Mouse (Mus musculus): ENCODE measurements around the gene Capn10. TPM values are rescaled to one million over a fixed set of nuclear protein-coding genes. Genes with fewer than 3 reads are reported as not detected.

The Capn10 gene
- polyA plus RNA-seq, 1 experiment from 2014 or later = 37.7 TPM

GRCm38 (mm10) chr1:92909068-92909467, 25.1 kb upstream of the Capn10 start:
- 59% methylated on average over 4 of the region's 4 CpGs for WGBS
- no peak overlapping the region for H3K27ac ChIP-seq (replicated peaks)
- no peaks in the 10 kb centered on the region for H3K9me3 ChIP-seq
- no peak overlapping the region for H3K4me3 ChIP-seq
- H3K36me3 ChIP-seq (replicated peaks) = peaks cover 10% of the 10 kb centered on the region
- peaks cover 51% of the 10 kb centered on the region for H3K4me1 ChIP-seq
- DNase-seq (ENCODE audit: low spot score) = peak; percentile 40
- peaks cover 23% of the 10 kb centered on the region for H3K27me3 ChIP-seq (replicated peaks; ENCODE audit: low read depth, poor library complexity, severe bottlenecking)

DNA sequence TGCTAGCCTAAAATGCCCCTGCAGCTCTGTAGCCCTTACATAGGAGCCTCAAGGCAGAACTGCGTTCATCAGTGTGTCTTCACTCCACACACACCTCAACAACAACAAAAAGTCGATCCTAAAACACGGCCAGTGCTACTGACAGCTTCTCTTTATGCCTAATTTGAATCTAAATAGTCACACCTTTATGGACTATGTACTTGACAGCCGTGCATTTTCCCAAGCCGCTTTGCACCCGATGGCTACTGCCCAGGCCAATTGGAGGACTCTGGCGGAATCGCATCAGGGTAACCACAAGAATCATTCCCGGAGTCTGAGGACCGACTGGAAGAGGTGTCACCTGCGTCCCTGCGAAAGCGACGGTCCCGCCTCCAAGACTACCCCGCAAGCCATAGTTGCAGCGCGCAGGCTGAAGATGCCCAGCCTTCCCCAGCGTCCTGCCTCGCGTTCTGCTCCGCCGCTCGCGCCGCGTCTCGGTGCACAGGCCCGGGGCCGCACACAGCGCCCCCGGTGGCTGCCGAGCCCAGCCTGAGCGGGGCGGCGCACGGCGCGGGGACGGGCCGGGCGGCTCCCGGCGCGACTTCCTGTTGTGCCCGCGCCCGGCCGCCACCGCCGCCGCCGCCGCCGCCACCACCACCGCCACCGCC, 23.8 kb upstream of the Capn10 start, which contains the start of gene Rnpepl1:
Gene Rnpepl1, plus strand, starts transcription at position 545 of the 647 bp plus-strand sequence.
- peak; percentile 84 for DNase-seq (ENCODE audit: low spot score)
- under 1% methylated on average over 57 of the region's 57 CpGs for WGBS
- no peaks in the 10 kb centered on the region for H3K9me3 ChIP-seq
- H3K27me3 ChIP-seq (replicated peaks; ENCODE audit: low read depth, poor library complexity, severe bottlenecking) = peaks cover 23% of the 10 kb centered on the region
- H3K36me3 ChIP-seq (replicated peaks) = peaks cover 21% of the 10 kb centered on the region
- peak within 1 kb of the TSS; percentile 74 for H3K4me3 ChIP-seq
- peaks cover 51% of the 10 kb centered on the region for H3K4me1 ChIP-seq
- H3K27ac ChIP-seq (replicated peaks) = peak within 1 kb of the TSS; percentile 90

DNA sequence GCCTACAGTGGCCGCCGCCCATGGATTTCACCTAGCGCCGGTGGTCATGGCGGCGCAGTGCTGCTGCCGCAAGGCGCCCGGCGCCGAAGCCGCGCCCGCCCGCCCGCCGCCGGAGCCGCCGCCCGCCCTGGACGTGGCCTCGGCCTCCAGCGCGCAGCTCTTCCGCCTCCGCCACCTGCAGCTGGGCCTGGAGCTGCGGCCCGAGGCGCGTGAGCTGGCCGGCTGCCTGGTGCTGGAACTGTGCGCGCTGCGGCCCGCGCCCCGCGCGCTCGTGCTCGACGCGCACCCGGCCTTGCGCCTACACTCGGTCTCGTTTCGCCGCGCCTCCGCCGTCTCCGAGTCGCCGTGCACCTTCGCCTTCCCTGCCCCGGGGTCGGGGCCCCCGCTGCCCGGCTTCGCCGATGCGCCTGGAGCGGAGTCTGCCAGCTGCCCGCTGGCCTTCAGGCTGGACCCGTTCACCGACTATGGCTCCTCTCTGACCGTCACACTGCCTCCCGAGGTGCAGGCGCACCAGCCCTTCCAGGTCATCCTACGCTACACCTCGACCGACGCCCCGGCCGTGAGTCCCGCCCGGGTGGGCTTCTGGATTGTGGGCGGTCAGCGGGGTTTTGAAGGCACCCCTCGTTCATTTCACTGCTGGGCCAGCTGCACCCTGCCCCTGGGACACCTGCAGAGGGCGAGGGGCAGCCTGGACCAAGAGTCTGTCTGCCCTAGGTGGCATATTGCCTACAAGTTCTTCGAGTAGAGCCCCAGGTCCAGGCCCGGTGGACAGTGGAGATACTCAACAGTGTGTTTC, 23.1 kb upstream of the Capn10 start:
- H3K36me3 ChIP-seq (replicated peaks) = peaks cover 28% of the 10 kb centered on the region
- peaks cover 23% of the 10 kb centered on the region for H3K27me3 ChIP-seq (replicated peaks; ENCODE audit: low read depth, poor library complexity, severe bottlenecking)
- peak; percentile 69 for DNase-seq (ENCODE audit: low spot score)
- no peaks in the 10 kb centered on the region for H3K9me3 ChIP-seq
- peak overlapping the region; percentile 90 for H3K27ac ChIP-seq (replicated peaks)
- peaks cover 50% of the 10 kb centered on the region for H3K4me1 ChIP-seq
- H3K4me3 ChIP-seq = peak overlapping the region; percentile 74
- under 1% methylated on average over 85 of the region's 85 CpGs for WGBS

GRCm38 (mm10) chr1:92911721-92912138, 22.4 kb upstream of the Capn10 start:
- Histone ChIP-seq H3K4me3 (peak overlapping the region; percentile 74), H3K9me3 (no peaks in the 10 kb centered on the region), H3K27ac (replicated peaks) (peak overlapping the region; percentile 90; the same call in 1 of the 2 replicates), H3K36me3 (replicated peaks) (peaks cover 34% of the 10 kb centered on the region), H3K27me3 (replicated peaks; ENCODE audit: low read depth, poor library complexity, severe bottlenecking) (peaks cover 23% of the 10 kb centered on the region), H3K4me1 (peaks cover 44% of the 10 kb centered on the region)
- no peak for DNase-seq (ENCODE audit: low spot score)
- 50% methylated on average over 8 of the region's 8 CpGs for WGBS

- Histone ChIP-seq H3K4me3 (peak overlapping the region; percentile 74), H3K27ac (replicated peaks) (0 out of 2 replicates have a peak overlapping the region, but pooled peaks have one; percentile 25), H3K36me3 (replicated peaks) (peaks cover 40% of the 10 kb centered on the region), H3K4me1 (peaks cover 42% of the 10 kb centered on the region), H3K9me3 (no peaks in the 10 kb centered on the region), H3K27me3 (replicated peaks; ENCODE audit: low read depth, poor library complexity, severe bottlenecking) (peaks cover 23% of the 10 kb centered on the region)
- 57% methylated on average over 1 of the region's 1 CpGs for WGBS
- DNase-seq (ENCODE audit: low spot score) = peak; percentile 26
These were observed 21.9 kb upstream of the Capn10 start for GRCm38 (mm10) chr1:92912286-92912685.

GRCm38 (mm10) chr1:92914239-92914638, 19.9 kb upstream of the Capn10 start:
- Histone ChIP-seq H3K27me3 (replicated peaks; ENCODE audit: low read depth, poor library complexity, severe bottlenecking) (peaks cover 8% of the 10 kb centered on the region), H3K27ac (replicated peaks) (no peak overlapping the region), H3K4me1 (peaks cover 33% of the 10 kb centered on the region), H3K36me3 (replicated peaks) (peaks cover 59% of the 10 kb centered on the region), H3K4me3 (no peak overlapping the region), H3K9me3 (no peaks in the 10 kb centered on the region)
- DNase-seq (ENCODE audit: low spot score) = no peak
- WGBS = 72% methylated on average over 4 of the region's 4 CpGs

DNA sequence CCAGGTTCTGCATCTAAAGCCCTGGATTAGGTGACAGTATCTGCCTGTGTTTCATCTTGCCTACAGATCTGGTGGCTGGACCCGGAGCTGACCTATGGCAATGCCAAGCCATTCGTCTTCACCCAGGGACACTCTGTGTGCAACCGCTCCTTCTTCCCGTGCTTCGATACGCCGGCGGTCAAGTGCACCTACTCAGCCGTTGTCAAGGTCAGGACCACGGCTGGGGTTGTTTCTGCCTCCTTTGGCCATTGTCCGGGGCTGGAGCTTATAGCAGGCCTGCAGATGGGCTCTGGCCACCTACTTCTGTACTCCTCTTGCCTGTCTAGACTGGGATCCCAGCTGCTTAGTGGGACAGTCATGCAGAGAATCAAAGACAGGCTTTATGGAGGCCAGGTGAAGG, 19.2 kb upstream of the Capn10 start:
- Histone ChIP-seq H3K36me3 (replicated peaks) (peaks cover 67% of the 10 kb centered on the region), H3K27ac (replicated peaks) (no peak overlapping the region), H3K27me3 (replicated peaks; ENCODE audit: low read depth, poor library complexity, severe bottlenecking) (0 out of 2 replicates have a peak, but pooled peaks cover under 1% of the 10 kb centered on the region), H3K4me1 (peaks cover 28% of the 10 kb centered on the region), H3K4me3 (no peak overlapping the region), H3K9me3 (no peaks in the 10 kb centered on the region)
- WGBS = 93% methylated on average over 11 of the region's 11 CpGs
- no peak for DNase-seq (ENCODE audit: low spot score)

DNA sequence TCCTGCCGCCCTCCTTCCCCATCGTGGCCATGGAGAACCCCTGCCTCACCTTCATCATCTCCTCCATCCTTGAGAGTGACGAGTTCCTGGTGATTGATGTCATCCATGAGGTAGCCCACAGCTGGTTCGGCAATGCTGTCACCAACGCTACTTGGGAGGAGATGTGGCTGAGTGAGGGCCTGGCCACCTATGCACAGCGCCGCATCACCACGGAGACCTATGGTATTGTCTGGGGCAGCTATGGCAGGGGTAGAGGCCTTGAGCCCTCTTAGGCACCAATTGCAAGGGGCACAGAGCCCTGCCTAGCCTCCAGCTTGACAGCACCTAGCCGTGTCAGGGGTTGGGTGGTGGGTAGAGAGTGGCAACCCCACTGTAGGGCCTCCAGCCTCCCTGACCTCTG, 17.5 kb upstream of the Capn10 start:
- DNase-seq (ENCODE audit: low spot score) = no peak
- H3K4me3 ChIP-seq = no peak overlapping the region
- no peak overlapping the region for H3K27ac ChIP-seq (replicated peaks)
- H3K4me1 ChIP-seq = peaks cover 14% of the 10 kb centered on the region
- peaks cover 76% of the 10 kb centered on the region for H3K36me3 ChIP-seq (replicated peaks)
- no peaks in the 10 kb centered on the region for H3K9me3 ChIP-seq
- 94% methylated on average over 9 of the region's 9 CpGs for WGBS
- no peaks in the 10 kb centered on the region for H3K27me3 ChIP-seq (replicated peaks; ENCODE audit: low read depth, poor library complexity, severe bottlenecking)

DNA sequence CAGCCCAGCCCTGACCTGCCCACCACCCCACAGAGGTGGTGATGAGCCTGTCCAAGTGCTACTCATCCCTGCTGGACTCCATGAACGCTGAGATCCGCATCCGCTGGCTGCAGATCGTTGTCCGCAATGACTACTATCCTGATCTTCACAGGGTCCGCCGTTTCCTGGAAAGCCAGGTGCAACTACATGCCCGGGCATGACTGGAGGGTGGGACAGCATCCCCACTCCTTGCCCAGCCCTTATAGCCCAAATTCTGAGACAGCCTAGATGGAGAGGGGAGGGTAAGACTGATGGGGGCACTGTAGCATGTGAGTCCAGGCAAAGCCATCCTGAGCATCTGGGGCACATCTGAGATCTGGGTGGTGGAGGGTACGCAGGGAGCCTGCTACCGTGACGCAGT, 15.0 kb upstream of the Capn10 start:
- Histone ChIP-seq H3K27me3 (replicated peaks; ENCODE audit: low read depth, poor library complexity, severe bottlenecking) (no peaks in the 10 kb centered on the region), H3K4me3 (no peak overlapping the region), H3K4me1 (no peaks in the 10 kb centered on the region), H3K9me3 (no peaks in the 10 kb centered on the region), H3K27ac (replicated peaks) (no peak overlapping the region), H3K36me3 (replicated peaks) (peaks cover 67% of the 10 kb centered on the region)
- 96% methylated on average over 11 of the region's 11 CpGs for WGBS
- no peak for DNase-seq (ENCODE audit: low spot score)

- Histone ChIP-seq H3K27ac (replicated peaks) (no peak overlapping the region), H3K4me1 (no peaks in the 10 kb centered on the region), H3K9me3 (no peaks in the 10 kb centered on the region), H3K27me3 (replicated peaks; ENCODE audit: low read depth, poor library complexity, severe bottlenecking) (no peaks in the 10 kb centered on the region), H3K36me3 (replicated peaks) (peaks cover 61% of the 10 kb centered on the region), H3K4me3 (no peak overlapping the region)
- DNase-seq (ENCODE audit: low spot score) = no peak
- WGBS = 90% methylated on average over 12 of the region's 12 CpGs
These were observed 14.4 kb upstream of the Capn10 start for GRCm38 (mm10) chr1:92919775-92920174.

DNA sequence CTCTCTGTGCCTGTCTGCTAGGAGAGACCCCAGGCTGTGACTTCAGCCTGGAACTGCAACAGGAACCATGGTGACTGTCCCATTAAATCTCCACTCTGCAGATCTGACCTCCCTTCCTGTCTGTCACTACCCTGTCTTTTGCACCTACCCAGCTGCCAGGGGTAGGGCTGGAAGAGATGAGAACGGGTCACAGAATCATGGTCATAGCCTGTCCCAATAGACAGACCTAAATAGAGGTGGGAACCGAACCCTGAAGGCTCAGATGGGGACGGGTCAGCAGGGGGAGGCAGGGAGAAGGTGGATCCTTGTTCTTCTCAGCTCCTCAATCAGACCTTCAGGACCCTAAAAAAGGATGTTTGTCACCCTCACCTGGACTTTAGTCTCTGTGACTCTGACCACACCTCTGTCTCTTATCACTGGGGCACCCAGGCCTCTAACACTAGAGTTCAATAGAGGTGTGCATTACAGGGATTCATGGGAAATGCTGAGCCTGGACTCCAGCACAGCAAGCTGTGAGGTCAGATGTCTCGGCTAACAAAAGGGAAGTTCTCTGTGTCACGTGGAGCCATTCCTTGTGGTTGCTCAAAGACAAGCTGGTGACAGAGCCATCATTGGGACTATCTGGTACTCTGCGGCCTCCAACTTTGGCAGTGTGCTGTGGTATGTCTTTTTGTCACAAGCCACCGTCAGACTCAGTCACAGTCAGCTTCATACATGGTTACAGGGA, 13.5 kb upstream of the Capn10 start:
- Histone ChIP-seq H3K27ac (replicated peaks) (no peak overlapping the region), H3K4me1 (no peaks in the 10 kb centered on the region), H3K36me3 (replicated peaks) (peaks cover 53% of the 10 kb centered on the region), H3K27me3 (replicated peaks; ENCODE audit: low read depth, poor library complexity, severe bottlenecking) (no peaks in the 10 kb centered on the region), H3K9me3 (no peaks in the 10 kb centered on the region), H3K4me3 (no peak overlapping the region)
- WGBS = 83% methylated on average over 7 of the region's 7 CpGs
- no peak for DNase-seq (ENCODE audit: low spot score)

- Histone ChIP-seq H3K9me3 (no peaks in the 10 kb centered on the region), H3K4me3 (no peak overlapping the region), H3K27me3 (replicated peaks; ENCODE audit: low read depth, poor library complexity, severe bottlenecking) (no peaks in the 10 kb centered on the region), H3K36me3 (replicated peaks) (peaks cover 44% of the 10 kb centered on the region), H3K27ac (replicated peaks) (no peak overlapping the region), H3K4me1 (no peaks in the 10 kb centered on the region)
- 90% methylated on average over 4 of the region's 4 CpGs for WGBS
- DNase-seq (ENCODE audit: low spot score) = no peak
These were observed 12.7 kb upstream of the Capn10 start for GRCm38 (mm10) chr1:92921496-92921895.
